Mouse (Mus musculus): ENCODE results near the gene Esp34.

Esp34 gene

DNA sequence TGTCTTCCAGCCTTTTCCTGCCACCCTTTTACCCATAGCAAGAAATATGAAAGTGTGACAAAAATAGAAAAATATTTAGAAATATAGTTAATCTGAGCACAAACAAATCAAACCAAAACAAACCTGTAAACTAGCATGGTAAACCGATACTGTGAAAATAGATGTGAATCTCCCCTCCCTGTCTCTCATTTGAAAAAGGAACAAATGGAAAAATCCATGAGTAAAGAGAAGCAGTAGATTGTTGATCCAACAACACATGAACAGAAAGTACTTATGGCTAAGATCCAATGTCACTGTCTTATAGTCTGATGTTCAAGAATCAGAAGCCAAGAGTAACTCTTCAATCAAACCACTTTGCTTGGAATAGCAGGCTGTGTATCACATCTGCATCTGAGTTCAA, at the start of gene Esp34:
Gene Esp34 (plus strand): TSS at position 301 of the 400 bp plus-strand sequence.
- in situ Hi-C loops (cut with MboI, MseI) = no loop called here

DNA sequence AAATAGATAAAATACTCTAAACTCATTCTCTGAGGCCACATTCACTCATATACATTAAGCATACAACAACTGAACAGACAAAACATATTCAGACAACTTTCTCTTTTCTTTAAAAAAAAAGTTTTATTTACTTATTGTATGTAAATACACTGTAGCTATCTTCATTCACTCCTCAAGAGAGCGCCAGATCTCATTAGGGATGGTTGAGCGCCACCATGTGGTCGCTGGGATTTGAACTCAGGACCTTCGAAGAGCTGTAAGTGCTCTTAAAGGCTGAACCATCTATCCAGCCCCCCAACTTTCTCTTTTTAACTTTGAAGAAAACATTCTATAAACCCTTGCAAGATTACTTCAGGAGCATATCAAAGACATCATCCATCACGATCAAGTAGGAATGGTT, 8.5 kb downstream of the Esp34 start:
- in situ Hi-C loops (cut with MboI, MseI) = no loop called here
